ENCODE assay signal across 8 mouse cellular contexts in genomic region chr1:75180741-75181140, GRCm38 (mm10). TPM values are rescaled to one million over a fixed set of nuclear protein-coding genes. Genes with fewer than 3 reads are reported as not detected.
A peak's percentile ranks its signal among the peaks of the same experiment; 100 is the strongest.
DNase-seq lines count a peak whose midpoint lies in the region; ATAC-seq lines count a peak whose summit lies in the region.

No protein-coding gene starts in this region.

- 29% methylated on average over 7 of the region's 7 CpGs for WGBS in lung, embryonic 16.5 days
- 29% methylated on average over 7 of the region's 7 CpGs for WGBS in forebrain, embryonic 16.5 days
- 36% methylated on average over 7 of the region's 7 CpGs for WGBS in liver, embryonic 13.5 days (ENCODE audit: insufficient replicate concordance)
- 31% methylated on average over 7 of the region's 7 CpGs for WGBS in stomach, embryonic 15.5 days

- H3K4me2 ChIP-seq in lung, embryonic 16.5 days (ENCODE audit: low read depth, low read length): peak overlapping the region; percentile 97
- peak overlapping the region; percentile 99 for H3K4me2 ChIP-seq in forebrain, embryonic 16.5 days (ENCODE audit: low read length)
- peak overlapping the region; percentile 96 for H3K4me2 ChIP-seq in liver, embryonic 13.5 days
- peak overlapping the region; percentile 99 for H3K4me2 ChIP-seq in stomach, embryonic 15.5 days

- peak overlapping the region; percentile 66 for H3K4me3 ChIP-seq in lung, embryonic 16.5 days (ENCODE audit: low read length)
- peak overlapping the region; percentile 53 for H3K4me3 ChIP-seq in forebrain, embryonic 16.5 days (replicated peaks; ENCODE audit: low read length)
- H3K4me3 ChIP-seq in liver, embryonic 13.5 days (replicated peaks): peak overlapping the region; percentile 95
- peak overlapping the region; percentile 62; the same call in 1 of the 2 replicates for H3K4me3 ChIP-seq in stomach, embryonic 15.5 days (replicated peaks)

- no peak overlapping the region for H3K27ac ChIP-seq in lung, embryonic 16.5 days (ENCODE audit: low read length)
- H3K27ac ChIP-seq in forebrain, embryonic 16.5 days (ENCODE audit: low read length): no peak overlapping the region
- peak overlapping the region; percentile 100 for H3K27ac ChIP-seq in liver, embryonic 13.5 days
- no peak overlapping the region for H3K27ac ChIP-seq in stomach, embryonic 15.5 days

- peaks cover 14% of the 10 kb centered on the region for H3K4me1 ChIP-seq in lung, embryonic 16.5 days (replicated peaks; ENCODE audit: control insufficient read depth, insufficient read depth, low read length)
- H3K4me1 ChIP-seq in forebrain, embryonic 16.5 days (replicated peaks; ENCODE audit: control insufficient read depth, insufficient read depth, low read length): peaks cover 21% of the 10 kb centered on the region
- H3K4me1 ChIP-seq in liver, embryonic 13.5 days (replicated peaks): peaks cover 55% of the 10 kb centered on the region
- peaks cover 14% of the 10 kb centered on the region for H3K4me1 ChIP-seq in stomach, embryonic 15.5 days

- peaks cover 23% of the 10 kb centered on the region for H3K36me3 ChIP-seq in lung, embryonic 16.5 days (ENCODE audit: control insufficient read depth, insufficient read depth, low read length)
- H3K36me3 ChIP-seq in forebrain, embryonic 16.5 days (ENCODE audit: control insufficient read depth, insufficient read depth): peaks cover 26% of the 10 kb centered on the region
- peaks cover 76% of the 10 kb centered on the region for H3K36me3 ChIP-seq in liver, embryonic 13.5 days
- peaks cover 23% of the 10 kb centered on the region for H3K36me3 ChIP-seq in stomach, embryonic 15.5 days

- no peak for DNase-seq in lung, postnatal 4 days
- no peak for DNase-seq in liver, embryonic 13.5 days
- DNase-seq in frontal cortex, postnatal 10 days (ENCODE audit: low spot score in 2 of 2): no peak
- DNase-seq in spleen, adult 18-20 months: no peak
- no peak for DNase-seq in urinary bladder, adult 18-20 months (ENCODE audit: low spot score in 2 of 2)

- H3K27me3 ChIP-seq in lung, embryonic 16.5 days (ENCODE audit: control insufficient read depth, insufficient read depth, low read depth, low read length): no peaks in the 10 kb centered on the region
- no peaks in the 10 kb centered on the region for H3K27me3 ChIP-seq in forebrain, embryonic 16.5 days (replicated peaks; ENCODE audit: control insufficient read depth, insufficient read depth, low read length)
- H3K27me3 ChIP-seq in liver, embryonic 13.5 days: no peaks in the 10 kb centered on the region
- no peaks in the 10 kb centered on the region for H3K27me3 ChIP-seq in stomach, embryonic 15.5 days (replicated peaks)

- H3K9me3 ChIP-seq in lung, embryonic 16.5 days (ENCODE audit: control insufficient read depth, low read length): 0 out of 2 replicates have a peak, but pooled peaks cover 2% of the 10 kb centered on the region
- H3K9me3 ChIP-seq in forebrain, embryonic 16.5 days (ENCODE audit: control insufficient read depth, low read length): no peaks in the 10 kb centered on the region
- H3K9me3 ChIP-seq in liver, embryonic 13.5 days (replicated peaks): 0 out of 2 replicates have a peak, but pooled peaks cover 4% of the 10 kb centered on the region
- H3K9me3 ChIP-seq in stomach, embryonic 15.5 days: no peaks in the 10 kb centered on the region

- ATAC-seq in lung, embryonic 16.5 days (ENCODE audit: low read depth): no peak
- ATAC-seq in forebrain, embryonic 16.5 days: no peak
- ATAC-seq in liver, embryonic 13.5 days (ENCODE audit: low read depth): 0 out of 2 replicates have a peak, but pooled peaks have one; percentile 10
- ATAC-seq in stomach, embryonic 15.5 days (ENCODE audit: insufficient read depth, low FRiP score, low read depth): no peak

- H3K9ac ChIP-seq in lung, embryonic 16.5 days (ENCODE audit: low read length): peak overlapping the region; percentile 39; the same call in 1 of the 2 replicates
- H3K9ac ChIP-seq in forebrain, embryonic 16.5 days (replicated peaks; ENCODE audit: low read depth, low read length): no peak overlapping the region
- H3K9ac ChIP-seq in liver, embryonic 13.5 days: peak overlapping the region; percentile 99
- no peak overlapping the region for H3K9ac ChIP-seq in stomach, embryonic 15.5 days

RNA-seq across cellular contexts. Expression of gene Abcb6, which starts 0.5 kb away (rescaled TPM):
- 16.3 and 18.8 TPM in 2 replicates for polyA plus RNA-seq in lung, embryonic 16.5 days (2015; fragmentation: Nextera tagmentation; extraction: Ambion mirVana)
- polyA plus RNA-seq in forebrain, embryonic 16.5 days (2015; fragmentation: Nextera tagmentation; extraction: Ambion mirVana): 44.0 and 51.9 TPM in 2 replicates
- polyA plus RNA-seq in liver, embryonic 13.5 days (2015; fragmentation: Nextera tagmentation; extraction: Ambion mirVana): 69.9 and 77.9 TPM in 2 replicates
- 23.9 and 26.8 TPM in 2 replicates for polyA plus RNA-seq in stomach, embryonic 15.5 days (2015; fragmentation: Nextera tagmentation; extraction: Ambion mirVana)

RNA-seq across cellular contexts. Expression of gene Ankzf1, which starts 11.2 kb away (rescaled TPM):
- polyA plus RNA-seq in lung, embryonic 16.5 days (2015; fragmentation: Nextera tagmentation; extraction: Ambion mirVana): 23.4 and 24.6 TPM in 2 replicates
- polyA plus RNA-seq in forebrain, embryonic 16.5 days (2015; fragmentation: Nextera tagmentation; extraction: Ambion mirVana): 27.2 and 32.7 TPM in 2 replicates
- 9.3 and 9.9 TPM in 2 replicates for polyA plus RNA-seq in liver, embryonic 13.5 days (2015; fragmentation: Nextera tagmentation; extraction: Ambion mirVana)
- 24.7 and 26.7 TPM in 2 replicates for polyA plus RNA-seq in stomach, embryonic 15.5 days (2015; fragmentation: Nextera tagmentation; extraction: Ambion mirVana)

RNA-seq across cellular contexts. Expression of gene Atg9a, which starts 11.3 kb away (rescaled TPM):
- polyA plus RNA-seq in lung, embryonic 16.5 days (2015; fragmentation: Nextera tagmentation; extraction: Ambion mirVana): 26.4 and 29.1 TPM in 2 replicates
- polyA plus RNA-seq in forebrain, embryonic 16.5 days (2015; fragmentation: Nextera tagmentation; extraction: Ambion mirVana): 46.4 and 48.8 TPM in 2 replicates
- polyA plus RNA-seq in liver, embryonic 13.5 days (2015; fragmentation: Nextera tagmentation; extraction: Ambion mirVana): 18.2 and 21.0 TPM in 2 replicates
- 26.5 and 27.0 TPM in 2 replicates for polyA plus RNA-seq in stomach, embryonic 15.5 days (2015; fragmentation: Nextera tagmentation; extraction: Ambion mirVana)

RNA-seq across cellular contexts. Expression of gene Zfand2b, which starts 12.3 kb away (rescaled TPM):
- polyA plus RNA-seq in lung, embryonic 16.5 days (2015; fragmentation: Nextera tagmentation; extraction: Ambion mirVana): 42.9 and 46.1 TPM in 2 replicates
- polyA plus RNA-seq in forebrain, embryonic 16.5 days (2015; fragmentation: Nextera tagmentation; extraction: Ambion mirVana): 41.9 and 47.2 TPM in 2 replicates
- 40.0 and 44.7 TPM in 2 replicates for polyA plus RNA-seq in liver, embryonic 13.5 days (2015; fragmentation: Nextera tagmentation; extraction: Ambion mirVana)
- 41.0 and 41.2 TPM in 2 replicates for polyA plus RNA-seq in stomach, embryonic 15.5 days (2015; fragmentation: Nextera tagmentation; extraction: Ambion mirVana)

RNA-seq across cellular contexts. Expression of gene Glb1l, which starts 29.9 kb away (rescaled TPM):
- 19.6 and 21.6 TPM in 2 replicates for polyA plus RNA-seq in lung, embryonic 16.5 days (2015; fragmentation: Nextera tagmentation; extraction: Ambion mirVana)
- 20.7 and 22.0 TPM in 2 replicates for polyA plus RNA-seq in forebrain, embryonic 16.5 days (2015; fragmentation: Nextera tagmentation; extraction: Ambion mirVana)
- 3.8 and 5.0 TPM in 2 replicates for polyA plus RNA-seq in liver, embryonic 13.5 days (2015; fragmentation: Nextera tagmentation; extraction: Ambion mirVana)
- 15.5 and 17.1 TPM in 2 replicates for polyA plus RNA-seq in stomach, embryonic 15.5 days (2015; fragmentation: Nextera tagmentation; extraction: Ambion mirVana)

Comparison
In these comparisons a context has a peak if more than half of its experiments do, and no peak if none do; other contexts are left out.
1. H3K9ac ChIP-seq: peak in lung, embryonic 16.5 days (single experiment) and liver, embryonic 13.5 days (single experiment); none in forebrain, embryonic 16.5 days (single experiment) and stomach, embryonic 15.5 days (single experiment).
2. Peak in every context shown above with its lines, with median percentiles within 50 percentile points of each other: H3K4me2 ChIP-seq and H3K4me3 ChIP-seq.